Mouse (Mus musculus): Measurements from ENCODE around the gene Crebrf.

Gene Crebrf

DNA sequence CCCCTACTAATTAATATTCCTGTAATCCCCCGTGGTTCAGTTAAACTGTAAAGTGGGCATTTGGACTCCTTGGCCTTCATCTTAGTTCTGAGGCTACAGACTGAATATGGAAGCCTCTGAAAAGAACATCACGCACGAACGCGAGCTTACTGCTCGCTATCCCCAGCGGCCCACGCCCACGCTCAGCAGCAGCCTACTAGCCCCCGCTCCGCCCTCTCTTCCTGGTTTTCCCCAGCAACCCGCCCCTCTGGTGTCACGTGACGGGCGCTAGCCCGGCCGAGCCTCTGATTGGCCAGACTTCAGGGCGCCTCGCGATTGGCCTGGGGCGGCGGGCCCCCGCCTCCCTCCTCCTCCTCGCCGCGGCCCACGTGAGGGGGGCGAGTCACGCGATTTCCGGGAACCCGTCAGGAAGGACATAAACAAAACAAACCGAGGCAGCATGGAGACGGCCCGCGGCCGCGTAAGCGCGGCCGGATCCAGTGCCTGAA is at the start of gene Crebrf:
Crebrf (plus strand) TSS at position 380 of the 488 bp plus-strand sequence.
- DNase-seq (ENCODE audit: low spot score in 2 of 2) = peak; percentile 95 to 99

DNA sequence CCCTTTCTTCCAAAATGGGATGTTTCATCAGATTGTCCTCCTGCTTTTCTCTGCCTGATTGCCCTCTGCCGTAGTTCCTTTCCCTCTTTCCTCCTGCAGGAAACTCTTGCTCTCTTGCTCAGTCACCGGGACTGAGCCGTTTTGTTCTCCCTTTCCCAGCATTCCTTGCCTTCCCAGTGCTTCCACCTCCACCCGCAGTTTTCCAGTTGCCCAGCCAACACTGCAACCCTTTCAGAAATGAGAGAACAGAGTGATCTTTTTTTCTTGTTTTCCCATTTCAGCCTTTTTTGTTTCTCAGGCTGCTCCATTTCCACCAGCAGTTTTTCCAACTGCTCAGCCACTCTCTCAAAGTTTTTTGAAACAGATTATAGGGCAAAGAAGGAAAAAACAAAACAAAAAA is 44.2 kb upstream of the Crebrf start:
- DNase-seq (ENCODE audit: low spot score in 2 of 2) = no peak

DNA sequence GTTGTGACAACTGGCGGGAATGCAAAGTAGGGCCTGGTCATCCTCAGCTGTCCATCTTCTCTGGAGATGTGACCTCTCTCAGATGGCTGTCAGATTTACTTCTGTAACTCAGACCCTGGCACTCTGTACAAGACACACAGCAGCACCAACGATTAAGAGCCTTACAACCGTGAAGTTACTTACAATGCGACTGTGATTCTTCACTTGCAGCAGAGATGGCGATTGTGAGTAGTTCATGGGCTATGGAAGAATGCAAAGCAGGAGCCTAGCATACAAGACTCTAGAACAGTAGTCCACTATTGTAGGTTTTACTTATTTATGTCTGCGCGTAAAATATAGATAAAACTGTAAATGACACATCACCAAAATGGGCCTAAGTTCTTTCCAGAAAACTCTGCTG is 39.6 kb upstream of the Crebrf start:
- DNase-seq (ENCODE audit: low spot score in 2 of 2) = no peak

DNA sequence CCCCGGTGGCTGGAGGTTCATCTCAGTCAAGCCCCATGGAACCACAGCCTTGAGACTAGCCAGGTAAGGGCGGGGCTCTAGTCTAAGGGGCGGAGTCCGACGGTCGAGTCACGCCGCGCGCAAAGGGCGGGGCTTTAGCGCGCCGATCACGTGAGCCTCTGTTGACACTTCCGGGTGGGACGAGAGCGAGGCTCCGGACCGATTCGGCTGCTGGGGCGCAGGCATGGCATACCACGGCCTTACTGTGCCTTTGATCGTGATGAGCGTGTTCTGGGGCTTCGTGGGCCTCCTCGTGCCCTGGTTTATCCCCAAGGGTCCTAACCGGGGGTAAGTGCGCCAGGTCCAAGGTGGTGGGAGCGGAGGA is 39.2 kb upstream of the Crebrf start:
- DNase-seq (ENCODE audit: low spot score in 2 of 2) = peak; percentile 83 to 94

DNA sequence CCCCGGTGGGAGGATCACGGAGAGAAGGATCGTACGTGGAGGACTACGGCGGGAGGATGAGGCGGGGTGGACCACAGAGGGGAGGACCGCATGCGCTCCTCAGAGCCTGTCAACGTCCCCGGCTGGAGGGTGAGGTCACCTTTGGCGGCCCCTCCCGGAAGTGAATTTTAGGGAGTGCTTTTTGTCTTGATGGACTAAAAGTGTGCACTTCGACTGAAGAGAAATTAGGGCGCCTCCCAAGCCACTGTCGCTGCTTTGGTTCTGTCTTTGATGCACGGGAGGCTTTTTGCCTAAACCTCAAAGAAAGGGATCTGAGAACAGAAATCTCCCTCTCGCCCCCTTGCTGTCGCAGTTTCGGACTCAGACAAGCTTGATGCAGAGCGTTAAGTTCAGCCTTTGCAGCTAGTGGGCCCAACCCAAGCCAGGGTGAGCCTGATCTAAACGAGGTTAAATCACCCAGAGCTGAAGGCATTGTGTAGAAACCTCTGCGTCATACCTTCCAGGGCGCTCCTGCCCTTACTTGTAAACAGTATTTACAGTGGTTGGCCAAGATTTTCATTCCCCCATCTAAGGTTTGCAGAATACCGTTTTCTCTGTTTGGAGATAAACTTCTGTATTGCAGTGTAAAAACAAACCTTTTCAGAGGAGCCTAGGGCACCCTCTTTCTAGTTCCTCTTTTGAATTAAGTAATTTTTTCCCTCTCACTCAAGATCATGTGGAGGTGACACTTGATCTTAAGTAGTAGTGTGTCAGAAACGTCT is 38.7 kb upstream of the Crebrf start:
- DNase-seq (ENCODE audit: low spot score in 2 of 2) = peak in 1 of 2 experiments; percentile 71

DNA sequence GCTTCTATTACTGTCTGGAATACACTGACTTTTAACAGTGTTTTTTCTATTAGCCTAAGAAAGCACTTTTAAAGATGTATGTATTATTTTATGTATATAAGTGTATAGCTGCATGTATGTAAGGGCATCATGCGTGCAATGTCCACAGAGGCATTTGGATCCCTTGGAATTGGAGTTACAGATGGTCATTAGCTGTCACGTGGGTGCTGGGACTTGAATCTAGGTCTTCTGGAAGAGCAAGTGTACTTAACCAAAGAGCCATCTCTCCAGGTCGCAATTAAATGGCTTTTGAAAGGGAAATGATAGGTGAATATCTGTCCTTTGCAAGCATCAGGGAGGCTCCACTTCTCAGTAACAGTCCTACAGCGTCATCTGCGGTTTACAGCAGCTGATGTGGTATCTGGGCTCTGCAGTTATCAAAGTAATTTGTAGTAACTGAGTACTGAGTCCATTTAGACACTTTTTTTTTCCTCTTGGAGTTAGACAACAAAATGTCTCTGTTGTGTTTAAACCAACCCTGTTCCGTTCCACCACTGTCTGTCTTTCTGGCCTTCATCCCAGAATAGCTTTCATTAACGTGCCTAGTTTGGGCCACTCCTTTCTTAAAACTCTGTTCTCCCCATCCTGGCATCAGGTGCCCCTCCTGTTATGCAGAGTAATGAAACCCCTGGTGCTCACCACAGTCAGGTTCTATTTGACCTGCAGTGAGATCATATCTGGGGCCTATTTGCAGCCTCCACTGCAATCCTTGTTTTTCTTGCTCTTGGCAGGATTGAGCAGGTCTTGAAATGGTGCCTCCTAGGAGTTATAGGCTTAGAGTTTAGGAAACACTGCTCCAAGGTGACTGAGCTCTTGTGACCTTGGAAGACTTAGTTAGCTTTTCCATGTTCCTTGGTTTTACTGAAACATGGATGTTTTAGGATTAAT is 37.5 kb upstream of the Crebrf start:
- no peak for DNase-seq (ENCODE audit: low spot score in 2 of 2)

DNA sequence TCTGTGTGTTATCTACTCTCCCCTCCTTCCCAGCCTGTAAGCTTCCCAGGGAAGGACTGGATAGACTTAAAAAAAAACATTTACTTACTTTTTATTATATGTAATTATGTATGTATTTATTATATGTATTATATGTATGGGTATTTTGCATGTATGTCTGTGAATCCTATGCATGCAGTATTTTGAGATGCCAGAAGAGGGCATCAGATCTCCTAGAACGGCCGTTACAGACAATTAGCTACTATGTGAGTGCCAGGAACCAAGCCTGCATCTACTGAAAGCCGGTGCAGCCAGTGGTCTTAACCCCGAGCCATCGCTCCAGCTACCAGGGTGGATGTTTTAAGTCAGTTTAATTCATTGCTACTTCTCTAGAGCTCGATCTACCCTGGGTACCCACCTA is 34.2 kb upstream of the Crebrf start:
- DNase-seq (ENCODE audit: low spot score in 2 of 2) = no peak

DNA sequence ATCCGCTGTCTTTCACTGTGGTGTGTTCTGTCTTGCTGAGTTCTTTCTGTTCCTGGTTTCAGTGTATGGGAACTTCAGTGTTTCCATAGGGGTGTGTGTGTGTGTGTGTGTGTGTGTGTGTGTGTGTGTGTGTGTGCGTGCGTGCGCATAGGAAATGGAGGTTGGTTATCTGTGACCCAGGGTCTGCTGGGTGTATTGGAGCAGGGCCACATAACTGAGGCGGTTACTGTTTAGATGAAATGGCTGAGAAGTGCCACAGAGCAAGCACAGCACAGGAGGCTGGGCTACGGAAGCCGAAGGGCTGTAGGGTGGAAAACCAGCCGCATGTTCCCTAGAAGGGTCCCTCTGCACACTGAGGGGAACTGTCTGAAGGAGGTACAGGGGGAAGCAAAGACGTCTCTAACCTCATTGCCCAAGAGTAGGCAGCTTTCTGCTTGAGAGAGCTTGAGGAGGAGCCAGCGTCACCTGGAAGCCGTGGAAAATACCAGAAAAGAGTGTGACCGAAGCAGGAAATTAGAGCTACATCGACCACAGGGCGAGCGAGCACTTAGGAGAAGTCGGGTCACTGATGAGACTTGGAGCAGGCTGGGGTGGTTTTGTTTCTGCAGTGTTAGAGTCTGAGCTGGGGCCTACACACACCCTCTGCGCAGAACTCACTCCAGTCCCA is 29.0 kb upstream of the Crebrf start:
- DNase-seq (ENCODE audit: low spot score in 2 of 2) = no peak

DNA sequence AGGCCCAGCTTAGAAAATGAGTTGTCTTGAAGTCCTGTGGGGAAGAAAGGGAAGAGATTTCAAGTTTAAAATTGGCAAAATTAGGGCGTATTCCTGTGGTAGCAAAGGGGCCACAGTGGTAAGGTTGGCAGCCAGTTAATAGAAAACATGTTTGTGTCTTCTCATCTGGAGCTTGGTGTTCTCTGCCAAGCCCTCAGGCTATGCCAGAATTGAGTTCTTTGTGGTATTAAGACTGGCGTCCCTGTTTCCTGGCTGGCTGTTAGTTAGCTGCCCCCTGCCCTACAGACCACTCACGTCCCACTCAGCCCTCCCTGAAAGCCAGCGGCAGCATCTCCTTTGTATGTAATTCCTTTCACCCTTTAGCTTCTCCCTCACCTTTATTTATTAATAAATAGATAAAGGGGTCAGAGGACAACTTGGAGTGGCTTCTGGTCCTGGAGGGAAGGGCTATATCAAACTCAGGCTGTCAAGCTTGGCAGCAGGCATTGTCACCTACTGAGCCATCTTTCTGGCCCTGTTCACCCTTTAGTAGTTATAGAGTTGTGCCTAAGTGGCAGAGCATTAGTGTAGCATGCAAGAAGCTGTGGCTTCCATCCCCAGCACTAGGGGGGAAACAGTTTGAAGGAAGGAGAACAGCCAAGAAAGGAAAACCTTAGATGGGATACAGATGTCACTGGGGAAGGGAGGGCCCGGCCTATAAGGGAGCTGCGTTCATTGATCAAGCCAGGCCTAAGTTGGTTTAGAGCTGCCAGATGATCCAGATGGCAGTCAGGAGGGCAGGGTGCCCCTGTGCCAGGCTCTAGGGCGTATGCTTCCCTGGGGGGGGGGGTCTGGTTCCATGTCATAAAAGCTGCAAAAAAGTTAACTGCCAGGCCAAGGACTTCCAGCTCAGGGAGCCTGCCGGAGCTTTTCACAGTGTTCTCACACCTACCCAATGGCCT is 26.4 kb upstream of the Crebrf start:
- no peak for DNase-seq (ENCODE audit: low spot score in 2 of 2)

DNA sequence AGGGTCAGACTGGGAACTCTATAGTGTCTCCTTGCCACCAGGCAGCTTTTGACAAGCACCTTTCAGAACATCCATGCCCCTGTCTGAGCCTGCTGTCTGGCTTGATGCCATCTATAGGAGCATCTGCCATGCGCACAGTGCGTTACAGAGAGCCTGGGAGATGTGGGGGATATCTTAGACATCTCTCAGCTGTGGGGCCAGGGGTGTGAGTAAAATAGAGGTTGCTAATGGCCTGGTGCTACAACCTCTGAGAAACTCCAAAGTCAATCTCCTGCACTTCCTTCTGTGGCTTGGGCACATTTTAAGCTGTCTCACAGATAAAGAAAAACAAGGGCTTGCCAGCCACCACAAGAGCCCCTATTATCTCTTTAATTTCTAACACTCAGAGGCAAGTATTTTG is 25.6 kb upstream of the Crebrf start:
- no peak for DNase-seq (ENCODE audit: low spot score in 2 of 2)

DNA sequence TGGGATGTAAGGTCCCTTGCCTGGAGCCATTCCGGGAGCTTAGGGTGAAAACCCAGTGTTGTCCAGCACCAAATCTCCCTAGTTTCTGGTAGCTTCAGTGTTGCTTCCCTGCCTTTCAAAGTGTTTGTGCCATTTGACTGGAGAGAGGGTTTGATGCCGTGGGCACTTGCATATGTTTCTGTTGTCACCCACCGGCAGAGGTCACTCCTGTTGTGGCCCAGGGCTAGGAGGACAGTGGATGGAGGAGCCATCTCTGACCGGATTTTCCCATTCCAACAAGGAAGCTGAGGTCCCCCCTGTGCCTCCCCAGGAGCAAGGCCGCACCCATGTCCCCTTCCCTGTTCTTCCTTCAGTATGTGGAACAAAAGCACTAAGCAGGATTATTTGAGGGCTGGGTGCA is 25.2 kb upstream of the Crebrf start:
- no peak for DNase-seq (ENCODE audit: low spot score in 2 of 2)

DNA sequence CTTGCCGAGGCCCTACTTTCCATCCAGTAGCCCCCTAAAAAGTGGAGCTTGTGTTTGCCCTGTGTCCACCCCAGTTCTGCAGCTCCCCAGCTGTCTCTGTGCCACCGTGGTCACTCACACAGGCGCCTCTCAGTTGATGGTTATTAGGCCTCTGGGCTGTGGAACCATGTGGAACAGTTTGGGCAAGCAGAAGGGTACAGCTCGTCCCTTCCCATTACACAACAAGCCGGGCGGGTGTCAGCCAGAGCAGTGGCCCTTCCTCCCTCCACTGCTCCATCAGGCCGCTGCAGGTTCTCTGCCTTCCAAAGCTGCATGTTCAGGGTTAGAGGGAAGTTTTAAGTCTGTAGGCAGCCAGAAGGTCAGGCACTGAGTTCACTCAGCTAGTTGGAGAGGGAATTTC is 24.3 kb upstream of the Crebrf start:
- no peak for DNase-seq (ENCODE audit: low spot score in 2 of 2)

DNA sequence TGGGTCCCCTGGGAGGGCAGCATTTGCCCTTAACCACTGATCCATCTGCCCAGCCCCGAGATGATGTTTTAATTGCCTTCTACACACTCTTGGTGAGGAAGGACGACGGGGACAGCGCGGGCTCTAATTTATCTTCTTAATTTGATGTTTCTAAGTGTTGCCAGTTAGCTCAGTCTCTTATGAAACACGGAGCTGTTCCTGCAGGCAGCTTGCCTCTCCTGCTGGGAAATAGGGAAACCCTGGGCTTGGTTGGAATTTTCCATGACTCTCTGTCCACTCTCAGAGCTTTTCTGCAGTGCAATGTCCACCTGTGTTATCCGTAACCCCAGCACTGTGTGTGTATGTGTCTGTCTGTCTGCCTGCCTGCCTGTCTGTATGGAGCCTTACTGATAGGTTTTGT is 22.0 kb upstream of the Crebrf start:
- no peak for DNase-seq (ENCODE audit: low spot score in 2 of 2)

DNA sequence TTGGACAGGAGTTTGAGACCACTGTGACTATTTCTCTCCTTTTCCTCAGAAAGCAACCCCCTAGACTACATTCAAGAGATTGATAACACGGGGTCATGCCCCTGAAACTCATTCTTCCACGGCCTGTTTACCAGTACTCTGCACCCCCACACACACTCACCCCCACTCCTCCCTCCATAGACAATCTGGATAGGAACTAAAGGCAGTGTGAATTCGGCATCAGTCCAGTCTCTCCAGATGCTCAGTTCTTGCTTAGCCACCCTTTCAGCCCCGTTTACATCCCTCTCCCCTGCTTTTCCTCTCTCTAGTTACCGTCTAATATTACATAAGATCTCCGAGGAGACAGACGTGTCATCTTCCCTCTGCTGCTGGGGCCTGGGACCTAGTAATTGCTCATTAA is 21.3 kb upstream of the Crebrf start:
- DNase-seq (ENCODE audit: low spot score in 2 of 2) = no peak

DNA sequence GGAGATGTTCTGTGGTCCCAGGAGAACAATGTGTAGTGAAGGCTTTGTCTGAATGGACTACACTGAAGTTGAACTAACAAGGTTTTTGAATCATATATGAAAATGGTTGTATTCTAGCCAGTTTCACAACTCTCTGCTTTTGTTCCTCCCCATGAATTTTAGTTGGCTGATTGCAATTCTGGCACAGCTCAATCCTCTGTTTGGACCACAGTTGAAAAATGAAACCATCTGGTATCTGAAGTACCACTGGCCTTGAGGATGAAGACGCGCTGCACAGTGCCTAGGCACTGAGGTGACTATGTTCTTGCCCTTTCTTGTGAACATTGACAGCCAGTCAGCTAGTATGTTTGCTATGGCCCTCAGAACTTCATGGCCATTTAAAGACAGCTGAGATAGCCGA is 20.3 kb upstream of the Crebrf start:
- no peak for DNase-seq (ENCODE audit: low spot score in 2 of 2)

DNA sequence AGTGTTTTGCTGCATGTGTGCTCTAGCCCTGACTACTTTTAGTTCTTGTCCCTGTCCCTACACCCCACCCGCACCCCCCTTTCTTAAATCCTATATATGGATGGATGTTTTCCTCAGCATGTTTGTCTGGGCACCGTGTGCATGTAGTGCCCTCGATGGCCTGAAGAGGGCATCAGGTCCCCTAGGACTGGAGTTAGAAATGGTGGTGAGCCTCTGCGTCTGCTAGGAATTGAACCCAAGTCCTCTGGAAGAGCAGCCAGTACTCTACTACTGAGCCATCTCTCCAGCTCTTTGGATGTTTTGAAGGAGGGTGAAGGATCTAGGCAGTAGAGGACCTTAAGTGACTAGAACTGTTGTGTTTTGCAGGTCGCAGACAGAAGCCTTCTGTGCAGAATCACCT is 16.6 kb upstream of the Crebrf start:
- peak in 1 of 2 experiments; percentile 61 for DNase-seq (ENCODE audit: low spot score in 2 of 2)

DNA sequence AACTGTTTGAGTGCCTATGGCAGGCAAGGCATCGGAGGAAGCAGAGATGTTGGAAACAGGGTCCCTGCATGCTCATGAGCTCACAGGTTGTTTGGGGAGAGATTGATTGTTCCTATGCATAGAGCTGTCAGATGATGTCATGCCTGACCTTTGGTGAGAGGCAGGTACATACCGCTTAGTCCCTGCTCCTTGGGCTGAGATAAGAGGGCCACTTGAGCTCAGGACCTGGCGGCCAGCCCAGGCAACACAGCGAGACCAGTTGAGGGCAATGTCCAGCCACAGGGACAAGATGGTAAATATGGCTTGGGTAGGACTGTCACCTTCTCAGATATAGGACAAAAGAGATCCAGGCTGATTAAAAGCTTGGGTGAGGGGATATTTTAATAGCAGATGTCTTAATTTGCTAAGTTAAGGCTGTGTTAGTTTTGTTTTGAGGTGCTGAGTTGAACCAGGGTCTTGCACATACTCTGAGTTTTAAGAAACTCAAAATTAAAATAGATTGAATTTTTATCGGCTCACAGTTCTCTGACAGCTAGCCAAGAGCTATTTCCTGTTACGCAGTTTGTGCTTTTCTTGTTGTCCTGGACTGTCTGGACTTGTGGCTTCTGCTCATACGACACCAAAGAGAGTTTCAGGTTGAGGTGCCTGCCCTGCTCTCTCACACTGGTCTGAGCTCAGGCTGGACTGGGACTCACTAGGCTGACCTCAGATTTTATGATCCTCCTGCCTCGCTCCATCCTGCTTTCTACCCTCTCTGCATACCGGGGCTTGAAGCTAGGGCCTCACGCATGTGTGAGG is 15.4 kb upstream of the Crebrf start:
- no peak for DNase-seq (ENCODE audit: low spot score in 2 of 2)

DNA sequence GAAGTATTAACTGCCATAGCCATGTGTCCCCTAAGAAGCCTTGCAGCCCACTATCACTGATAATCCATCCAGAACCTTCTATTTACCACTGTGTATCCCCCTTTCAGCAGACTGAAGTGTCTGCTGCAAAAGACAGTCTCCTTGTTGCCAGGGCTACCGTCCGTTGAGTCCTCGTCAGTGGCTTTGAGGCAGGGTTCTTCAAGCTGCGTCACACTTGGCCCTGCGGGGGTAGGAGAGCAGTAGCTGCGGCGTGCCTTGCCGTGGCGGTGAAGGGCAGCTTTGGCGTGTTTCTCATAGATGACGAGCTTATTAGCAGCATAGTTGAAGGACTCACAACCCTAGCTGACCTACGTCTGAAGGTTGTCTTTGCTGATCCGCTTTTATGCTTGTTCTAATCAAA is 13.9 kb upstream of the Crebrf start:
- no peak for DNase-seq (ENCODE audit: low spot score in 2 of 2)

DNA sequence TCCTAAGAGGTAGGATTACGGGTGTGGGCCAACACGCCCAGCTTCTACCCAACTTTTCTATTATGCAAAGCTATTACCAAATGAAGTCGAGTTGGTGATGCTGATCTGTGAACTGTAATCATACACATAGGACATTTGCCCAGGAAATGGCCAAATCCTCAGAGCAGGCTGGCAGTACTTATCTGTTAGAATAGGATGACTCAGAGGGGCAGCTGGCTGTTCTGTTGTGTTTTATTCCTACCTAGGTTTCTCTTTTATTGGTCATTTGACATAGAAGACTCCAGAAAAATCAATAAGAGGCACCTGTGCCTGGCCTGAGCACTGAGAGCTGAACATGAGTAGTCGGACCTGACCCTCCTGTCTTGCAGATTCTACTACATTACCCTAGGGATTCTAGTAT is 12.8 kb upstream of the Crebrf start:
- no peak for DNase-seq (ENCODE audit: low spot score in 2 of 2)

DNA sequence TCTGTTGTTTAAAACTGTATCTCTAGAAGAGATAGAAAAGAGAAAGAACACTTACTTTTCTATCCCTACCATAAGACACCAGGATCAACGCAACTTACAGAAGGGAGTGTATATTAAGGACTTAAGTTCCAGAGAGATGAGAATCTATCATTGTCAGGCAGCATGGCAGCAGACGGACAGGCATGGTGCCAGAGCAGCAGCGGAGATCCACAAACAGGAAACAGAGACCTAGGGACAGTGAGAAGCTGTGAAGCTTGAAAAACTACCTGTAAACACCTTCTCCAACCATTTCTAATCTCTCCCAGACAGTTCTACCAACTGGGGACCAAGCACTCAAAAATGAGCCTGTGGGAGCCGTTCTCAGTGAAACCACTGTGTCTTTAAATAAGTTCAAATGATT is 11.8 kb upstream of the Crebrf start:
- DNase-seq (ENCODE audit: low spot score in 2 of 2) = no peak
